Mouse (Mus musculus) spleen, postnatal 10 days (tissue): Measurements from ENCODE around the gene Tas2r122.
"Not testable (repeated sequence)": the region's sequence is repeated elsewhere in the genome, so short reads cannot be mapped to it uniquely, and the experiment has no call there.

Source experiments
- DNase-seq, 2 experiments: peaks; one replicate each; pipeline ENCODE4 v3.0.0; 2021 to 2022; ENCODE audit warnings: low spot score in 2 of 2

Tas2r122 gene

GRCm38 (mm10) chr6:132711828-132712227 is at the start of gene Tas2r122:
Gene Tas2r122 (minus strand): TSS chr6:132711928.
- no peak for DNase-seq

- no peak for DNase-seq
These were observed 42.7 kb upstream of the Tas2r122 start, which contains the start of gene Tas2r124 for GRCm38 (mm10) chr6:132754430-132754829. Gene Tas2r124 (plus strand): TSS chr6:132754730.

GRCm38 (mm10) chr6:132750206-132750605 is 38.5 kb upstream of the Tas2r122 start:
- DNase-seq: no peak

GRCm38 (mm10) chr6:132737935-132738334 is 26.2 kb upstream of the Tas2r122 start, which contains the start of gene Tas2r115:
Gene Tas2r115 (minus strand): TSS chr6:132738035.
- DNase-seq: no peak

GRCm38 (mm10) chr6:132700907-132701306 is 10.8 kb downstream of the Tas2r122 start, which contains the start of gene Tas2r121:
Gene Tas2r121 (minus strand): TSS chr6:132701007.
- no peak for DNase-seq

- DNase-seq: not testable (repeated sequence)
These were observed 20.1 kb downstream of the Tas2r122 start for GRCm38 (mm10) chr6:132691596-132691995.
